Mouse (Mus musculus) T-helper 1 cell (primary cell): ENCODE measurements at regions not wholly inside any gene's neighbourhood (a gene's known extent, or its start where the extent isn't known, plus 50 kb on each side); places are given as distances from the start of the nearest gene placed in this dataset.
"Not testable (repeated sequence)": the region's sequence is repeated elsewhere in the genome, so short reads cannot be mapped to it uniquely, and the experiment has no call there.

Experiments used
- in situ Hi-C: fragments of 300-600 bp; cut with MboI, MseI; formaldehyde crosslinking; loops from one replicate; pipeline ENCODE4 v1.15.1; 2025; ENCODE audit warnings: high pct_unique_total_duplicates

- in situ Hi-C loops = no loop called here
Measured at GRCm38 (mm10) chr17:79977154-79977571, 81.2 kb upstream of the Atl2 start.

- in situ Hi-C loops = no loop called here
Measured at GRCm38 (mm10) chr17:79976518-79977100, 80.7 kb upstream of the Atl2 start.

- in situ Hi-C loops = no loop called here
Measured at GRCm38 (mm10) chr17:79975997-79976443, 80.1 kb upstream of the Atl2 start.

- in situ Hi-C loops = not testable (repeated sequence)
Measured at GRCm38 (mm10) chr17:79975150-79975757, 79.3 kb upstream of the Atl2 start.

- in situ Hi-C loops = no loop called here
Measured at GRCm38 (mm10) chr17:79971721-79972336, 75.9 kb upstream of the Atl2 start.

- in situ Hi-C loops = no loop called here
Measured at GRCm38 (mm10) chr17:79969500-79969972, 73.6 kb upstream of the Atl2 start.

GRCm38 (mm10) chr17:79968819-79969218, 72.9 kb upstream of the Atl2 start:
- in situ Hi-C loops = no loop called here

- in situ Hi-C loops = no loop called here
Measured at GRCm38 (mm10) chr17:79966981-79967380, 71.1 kb upstream of the Atl2 start.

- in situ Hi-C loops = no loop called here
Measured at GRCm38 (mm10) chr17:79965625-79966024, 69.7 kb upstream of the Atl2 start.

GRCm38 (mm10) chr17:79964850-79965249, 68.9 kb upstream of the Atl2 start:
- in situ Hi-C loops = no loop called here

GRCm38 (mm10) chr17:79963330-79963729, 67.4 kb upstream of the Atl2 start:
- in situ Hi-C loops = no loop called here

GRCm38 (mm10) chr17:79961391-79961790, 65.5 kb upstream of the Atl2 start:
- in situ Hi-C loops = no loop called here

GRCm38 (mm10) chr17:79960688-79961087, 64.8 kb upstream of the Atl2 start:
- in situ Hi-C loops = no loop called here

- in situ Hi-C loops = no loop called here
Measured at GRCm38 (mm10) chr17:79955267-79955666, 59.3 kb upstream of the Atl2 start.

GRCm38 (mm10) chr17:79954624-79955244, 58.8 kb upstream of the Atl2 start:
- in situ Hi-C loops = no loop called here

GRCm38 (mm10) chr17:79948591-79949475, 52.9 kb upstream of the Atl2 start:
- in situ Hi-C loops = loop anchor here (25.0 kb wide), 1 partner anchor 838 kb away; no protein-coding TSS in a partner anchor
